13 mouse cellular contexts compared by ENCODE assay signal in genomic region chr16:29205581-29205980, GRCm38 (mm10). TPM values are rescaled to one million over a fixed set of nuclear protein-coding genes. Genes with fewer than 3 reads are reported as not detected.
"Had no signal": no experiment of that assay in that cellular context is flagged by ENCODE, and none has a peak within 500 bp of the region (broad histone marks: within the 10 kb centered on the region; RNA-seq: fewer than 3 reads in every experiment).

No protein-coding gene starts in this region.

- H3K4me1 ChIP-seq: liver, embryonic 13.5 days had no signal

- H3K4me3 ChIP-seq: limb, embryonic 15.5 days; liver, embryonic 13.5 days; myocyte; neural tube, embryonic 12.5 days had no signal

- DNase-seq: left cerebral cortex, postnatal 4 days; liver, embryonic 13.5 days; lung, adult 18-20 months; retina, postnatal 1 day; spleen, adult 18-20 months; thymus, adult 18-20 months; thymus, postnatal 14 days had no signal

- H3K9me3 ChIP-seq: limb, embryonic 15.5 days; liver, embryonic 13.5 days; neural tube, embryonic 12.5 days had no signal

- H3K27ac ChIP-seq: hindbrain, postnatal 0 days; kidney, postnatal 0 days; limb, embryonic 15.5 days; liver, embryonic 13.5 days; neural tube, embryonic 12.5 days had no signal

- H3K4me2 ChIP-seq: limb, embryonic 15.5 days; liver, embryonic 13.5 days; neural tube, embryonic 12.5 days had no signal

- H3K9ac ChIP-seq: limb, embryonic 15.5 days; liver, embryonic 13.5 days; neural tube, embryonic 12.5 days had no signal

- H3K36me3 ChIP-seq: limb, embryonic 15.5 days; liver, embryonic 13.5 days; neural tube, embryonic 12.5 days had no signal

RNA-seq across cellular contexts. Expression of gene Hrasls, which starts 3.9 kb away (rescaled TPM):
- total RNA-seq: megakaryocyte-erythroid progenitor cell, adult 5-6 weeks had no signal
